Mouse (Mus musculus) liver, embryonic 14.5 days (tissue): ENCODE data around the gene Coq8a.

ENCODE experiments used
- CTCF ChIP-seq: IDR thresholded peaks from 2 replicates; pipeline ENCODE4 v1.5.1; 2016; ENCODE audit warnings: antibody characterized with exemption, low read depth, control low read depth
- EP300 ChIP-seq: IDR thresholded peaks from 2 replicates; pipeline ENCODE4 v1.6.1; 2016; ENCODE audit warnings: antibody characterized with exemption, low read depth

DNA sequence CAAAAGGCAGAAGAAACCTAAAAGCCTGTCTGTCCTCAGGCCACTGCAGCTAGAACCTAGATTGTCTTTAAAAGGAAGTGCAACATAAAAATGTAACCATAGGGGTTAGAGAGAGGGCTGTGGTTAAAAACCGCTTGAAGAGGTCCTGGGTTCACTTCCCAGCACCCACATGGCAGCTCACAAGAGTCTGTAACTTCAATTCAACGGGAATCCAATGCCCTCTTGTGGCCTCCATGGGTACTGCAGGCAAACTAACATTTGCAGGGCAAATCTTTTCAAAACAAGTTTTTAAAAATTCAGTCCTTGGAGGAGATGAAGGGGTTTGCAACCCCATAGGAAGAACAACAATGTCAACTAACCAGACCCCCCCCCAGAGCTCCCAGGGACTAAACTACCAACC lies 31.2 kb upstream of the Coq8a start:
- peak; percentile 86 for TF ChIP-seq CTCF
- TF ChIP-seq EP300: no peak
